Mouse (Mus musculus) cerebellum, postnatal 25 days (tissue): ENCODE measurements around the gene Zbtb9.
A peak's percentile ranks its signal among the peaks of the same experiment; 100 is the strongest.

Experiments used
- DNase-seq, 2 experiments: peaks; one replicate each; pipeline ENCODE4 v3.0.0; 2021; ENCODE audit warnings: mixed read lengths in 2 of 2

Gene Zbtb9

GRCm38 (mm10) chr17:26947231-26948100 lies 25.5 kb upstream of the Zbtb9 start:
- no peak for DNase-seq

- DNase-seq = peak; percentile 62 to 77
Measured at GRCm38 (mm10) chr17:26948316-26949050, 24.5 kb upstream of the Zbtb9 start.

- DNase-seq = peak; percentile 44 to 46
Measured at GRCm38 (mm10) chr17:26949051-26949577, 23.9 kb upstream of the Zbtb9 start.

GRCm38 (mm10) chr17:26949866-26950265 lies 23.1 kb upstream of the Zbtb9 start:
- DNase-seq = peak in 1 of 2 experiments; percentile 29

GRCm38 (mm10) chr17:26950560-26951288 lies 22.2 kb upstream of the Zbtb9 start:
- no peak for DNase-seq

- peak in 1 of 2 experiments; percentile 73 for DNase-seq
Measured at GRCm38 (mm10) chr17:26951406-26951805, 21.6 kb upstream of the Zbtb9 start.

- DNase-seq = no peak
Measured at GRCm38 (mm10) chr17:26951952-26952877, 20.8 kb upstream of the Zbtb9 start.

GRCm38 (mm10) chr17:26953201-26953600 lies 19.8 kb upstream of the Zbtb9 start:
- no peak for DNase-seq

GRCm38 (mm10) chr17:26953726-26954125 lies 19.2 kb upstream of the Zbtb9 start:
- DNase-seq = no peak

- peak in 1 of 2 experiments; percentile 1 for DNase-seq
Measured at GRCm38 (mm10) chr17:26956309-26956708, 16.7 kb upstream of the Zbtb9 start.

GRCm38 (mm10) chr17:26956895-26957294 lies 16.1 kb upstream of the Zbtb9 start:
- no peak for DNase-seq

- no peak for DNase-seq
Measured at GRCm38 (mm10) chr17:26957872-26958271, 15.1 kb upstream of the Zbtb9 start.

GRCm38 (mm10) chr17:26958880-26959279 lies 14.1 kb upstream of the Zbtb9 start:
- no peak for DNase-seq

- DNase-seq = no peak
Measured at GRCm38 (mm10) chr17:26959815-26960214, 13.2 kb upstream of the Zbtb9 start.

GRCm38 (mm10) chr17:26961572-26962240 lies 11.3 kb upstream of the Zbtb9 start:
- no peak for DNase-seq

- DNase-seq = no peak
Measured at GRCm38 (mm10) chr17:26966993-26967392, 6.0 kb upstream of the Zbtb9 start.

- no peak for DNase-seq
Measured at GRCm38 (mm10) chr17:26967477-26967876, 5.5 kb upstream of the Zbtb9 start.

GRCm38 (mm10) chr17:26968200-26968611 lies 4.8 kb upstream of the Zbtb9 start:
- DNase-seq = no peak

- no peak for DNase-seq
Measured at GRCm38 (mm10) chr17:26969257-26969656, 3.7 kb upstream of the Zbtb9 start.

- DNase-seq = no peak
Measured at GRCm38 (mm10) chr17:26970221-26970620, 2.7 kb upstream of the Zbtb9 start.

GRCm38 (mm10) chr17:26971247-26971905 lies 1.6 kb upstream of the Zbtb9 start:
- DNase-seq = no peak
